Mouse (Mus musculus): Measurements from ENCODE around the gene Nsun2.

- no peak for TF ChIP-seq EP300 (IDR thresholded peaks at IDR 0.05; ENCODE audit: low read depth)
- no peak for TF ChIP-seq CTCF (IDR thresholded peaks at IDR 0.05; ENCODE audit: low read depth)
Measured at GRCm38 (mm10) chr13:69644427-69645166, 111.1 kb downstream of the Nsun2 start.
